Mouse (Mus musculus) layer of hippocampus, adult 9-11 months (tissue): ENCODE measurements at regions not wholly inside any gene's neighbourhood (a gene's known extent, or its start where the extent isn't known, plus 50 kb on each side); places are given as distances from the start of the nearest gene placed in this dataset.

ENCODE experiments used
- DNase-seq: peaks from one replicate; pipeline ENCODE4 v3.0.0; 2022

DNA sequence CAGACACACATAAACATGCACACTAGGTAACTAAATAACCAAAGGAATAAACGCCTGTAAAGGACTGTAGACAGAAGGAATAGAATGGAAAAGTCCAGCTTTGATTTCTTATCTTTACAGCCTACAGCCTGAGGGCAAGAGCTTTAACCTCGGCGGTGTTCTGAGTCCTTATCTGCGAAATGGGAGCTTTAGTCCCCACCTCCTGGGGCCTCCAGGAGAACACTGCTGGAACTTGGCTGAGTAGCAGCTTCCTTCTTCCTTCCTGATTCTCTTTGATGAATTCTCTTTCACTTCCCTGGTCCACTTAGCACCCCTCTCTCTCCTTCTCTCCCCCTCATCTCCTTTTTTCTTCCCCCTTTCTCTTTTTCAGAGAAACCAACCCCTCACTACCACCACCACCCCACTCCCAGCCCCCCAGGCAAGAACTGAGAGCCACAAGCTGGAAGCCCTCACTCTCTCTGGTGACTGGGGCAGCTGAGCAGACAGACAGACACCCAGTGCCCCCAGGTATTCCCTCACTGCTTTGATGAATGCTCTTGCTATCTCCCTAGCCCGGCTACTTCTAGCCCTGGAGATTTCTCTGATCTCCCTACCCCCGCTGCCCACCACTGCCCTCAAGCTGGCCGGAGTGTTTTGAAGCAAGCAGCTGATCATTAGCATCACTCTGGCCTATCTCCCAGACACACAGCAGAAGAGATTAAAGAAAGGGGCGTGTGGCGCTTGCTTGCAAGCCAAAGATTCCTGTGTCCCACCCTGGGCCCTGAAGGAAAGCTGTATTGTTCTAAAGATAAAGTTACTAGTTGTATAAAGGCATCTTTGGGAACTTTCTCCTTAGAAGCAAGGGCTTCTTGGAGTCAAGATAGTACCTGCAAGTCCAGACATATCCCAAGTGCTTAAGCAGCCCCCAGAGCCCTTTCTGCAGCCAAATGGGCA lies 81.9 kb upstream of the Tbx3 start:
- DNase-seq, result no peak

DNA sequence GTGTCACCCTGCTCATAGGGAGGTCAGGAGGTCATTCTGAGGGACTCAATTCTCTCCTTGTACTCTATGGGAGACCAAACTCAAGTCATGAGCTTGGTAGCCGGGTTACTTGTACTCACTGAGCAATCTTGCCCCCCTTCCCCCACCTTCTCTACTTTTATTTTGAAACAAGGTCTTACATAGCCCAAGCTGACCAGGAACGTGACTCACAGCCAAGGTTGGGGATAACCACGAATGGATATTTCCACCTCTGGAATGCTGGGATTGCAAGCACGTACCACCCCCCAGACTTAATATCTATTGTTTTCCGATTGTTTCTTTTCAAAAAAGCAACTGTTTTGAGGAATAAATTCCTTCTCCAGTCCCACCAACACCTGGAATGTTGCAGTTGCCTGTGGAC lies 79.2 kb upstream of the Tbx3 start:
- DNase-seq, result no peak

DNA sequence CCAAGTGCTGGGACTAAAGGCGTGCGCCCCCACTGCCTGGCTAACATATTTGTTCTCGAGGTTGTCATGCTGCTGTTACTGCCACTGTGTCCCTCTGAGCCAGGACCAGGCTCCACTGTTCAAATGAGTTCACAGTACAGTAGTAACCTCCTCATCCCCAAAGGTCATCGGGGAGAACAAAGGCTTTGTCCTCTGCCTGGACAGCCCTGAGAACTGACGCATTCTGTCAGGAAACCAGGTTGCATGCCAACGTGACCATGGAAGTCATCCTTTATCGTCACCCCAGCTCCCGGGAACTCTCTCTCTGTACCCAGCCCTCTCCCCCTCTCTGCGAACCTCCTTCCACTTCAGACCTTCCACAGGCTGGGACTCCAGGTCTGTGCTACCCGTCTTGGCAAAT lies 77.6 kb upstream of the Tbx3 start:
- no peak for DNase-seq

DNA sequence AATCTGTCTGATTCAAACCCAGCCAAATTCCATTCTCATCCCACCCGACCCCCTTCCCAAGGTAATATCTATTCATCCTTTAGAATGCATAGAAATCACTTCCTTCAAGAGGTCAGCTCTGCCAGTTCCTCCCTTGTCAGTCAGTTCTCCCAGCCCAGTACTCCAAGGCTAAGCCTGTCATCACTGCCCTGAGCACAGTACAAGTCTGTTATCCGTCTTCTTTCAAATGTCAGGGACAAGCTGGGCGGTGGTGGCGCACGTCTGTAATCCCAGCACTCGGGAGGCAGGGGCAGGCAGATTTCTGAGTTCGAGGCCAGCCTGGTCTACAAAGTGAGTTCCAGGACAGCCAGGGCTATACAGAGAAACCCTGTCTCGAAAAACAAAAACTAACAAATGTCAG lies 75.9 kb upstream of the Tbx3 start:
- DNase-seq, result no peak

DNA sequence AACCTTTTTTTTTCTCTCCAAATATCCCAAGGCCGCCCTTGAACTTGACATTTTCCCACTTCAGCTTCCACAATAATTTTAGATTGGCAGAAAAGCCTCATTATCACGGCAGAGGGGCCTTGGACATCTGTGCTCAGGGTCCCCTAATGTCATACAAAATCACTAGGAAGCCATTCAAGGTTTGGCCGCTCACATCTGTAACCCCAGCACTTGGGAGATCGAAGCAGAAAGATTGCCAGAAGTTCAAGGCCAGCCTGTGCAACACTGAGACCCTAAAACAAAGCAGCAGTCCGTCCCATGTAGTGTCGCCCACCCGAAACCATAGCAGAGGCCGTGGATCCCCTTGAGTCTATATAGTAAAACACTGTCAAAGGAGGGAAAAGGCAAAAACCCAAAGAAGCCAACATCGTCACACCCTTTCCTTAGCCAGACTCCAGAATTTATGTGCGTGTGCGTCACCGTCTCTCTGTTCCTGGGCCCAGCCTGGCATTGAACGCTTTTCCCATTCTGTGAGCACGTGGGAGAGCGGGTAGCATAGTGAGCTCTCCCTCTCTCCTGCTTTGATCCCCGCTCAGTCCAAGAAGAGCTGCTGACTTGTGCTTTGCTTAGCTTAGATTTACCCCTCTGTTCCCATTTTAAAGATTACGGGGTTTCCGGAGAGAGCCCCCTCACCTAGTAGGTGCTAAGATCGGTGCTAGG lies 74.0 kb upstream of the Tbx3 start:
- no peak for DNase-seq

DNA sequence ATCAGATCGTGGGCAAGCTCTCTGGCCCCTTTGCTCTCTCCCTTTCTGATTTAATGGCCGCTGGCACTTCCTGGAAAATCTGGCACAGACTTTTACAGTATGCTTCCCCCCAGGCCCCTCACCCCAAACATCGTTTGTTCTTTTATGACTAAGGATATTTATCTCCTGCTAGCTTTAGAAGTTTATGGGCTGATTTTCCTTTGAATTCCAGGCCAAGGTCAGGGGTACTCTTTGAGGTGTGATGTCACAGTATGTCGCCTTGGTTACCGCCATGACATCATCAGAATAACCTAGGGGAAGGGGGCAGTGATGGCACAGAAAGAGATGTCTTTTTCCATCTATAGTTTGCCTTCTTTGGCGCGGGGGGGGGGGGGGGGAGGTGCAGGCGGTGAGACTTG lies 73.5 kb upstream of the Tbx3 start:
- DNase-seq, result no peak

DNA sequence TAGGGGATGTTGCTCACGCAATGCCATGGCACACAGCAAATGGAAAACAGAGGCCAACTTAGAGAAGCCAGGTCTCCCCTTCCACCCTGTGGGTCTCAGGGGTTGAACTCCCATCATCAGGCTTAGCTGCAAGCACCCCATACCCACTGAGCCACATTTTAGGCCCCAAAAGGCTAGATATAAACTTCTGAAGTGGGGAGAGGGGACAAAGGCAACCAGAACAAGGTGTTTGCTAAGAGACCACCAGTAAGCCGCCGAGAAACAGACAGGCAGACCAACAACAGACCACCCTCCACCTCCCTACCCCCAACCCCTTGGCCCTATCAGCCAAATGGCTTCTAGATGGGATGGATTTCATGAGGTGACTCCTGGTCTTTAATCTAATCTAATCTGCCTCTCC lies 72.9 kb upstream of the Tbx3 start:
- DNase-seq, result no peak

DNA sequence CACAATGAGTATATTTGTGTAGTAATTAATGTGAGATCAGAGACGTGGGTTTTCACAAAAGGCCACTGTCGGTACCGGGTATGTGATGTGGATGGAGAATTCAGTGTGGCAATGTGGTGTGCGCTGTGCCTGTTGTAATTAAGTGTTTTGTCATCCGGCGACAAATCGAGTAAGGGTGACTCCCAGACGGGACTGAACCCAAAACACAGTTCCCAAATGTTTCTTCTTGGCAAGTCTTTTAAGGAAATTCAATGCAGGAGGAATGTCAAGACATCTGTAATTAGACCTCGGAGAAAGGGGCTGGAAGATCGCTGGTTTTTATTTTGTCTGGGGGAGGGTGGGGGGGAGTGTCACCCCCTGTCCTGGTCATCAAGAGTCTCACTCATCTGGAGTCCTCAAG lies 72.3 kb upstream of the Tbx3 start:
- no peak for DNase-seq

DNA sequence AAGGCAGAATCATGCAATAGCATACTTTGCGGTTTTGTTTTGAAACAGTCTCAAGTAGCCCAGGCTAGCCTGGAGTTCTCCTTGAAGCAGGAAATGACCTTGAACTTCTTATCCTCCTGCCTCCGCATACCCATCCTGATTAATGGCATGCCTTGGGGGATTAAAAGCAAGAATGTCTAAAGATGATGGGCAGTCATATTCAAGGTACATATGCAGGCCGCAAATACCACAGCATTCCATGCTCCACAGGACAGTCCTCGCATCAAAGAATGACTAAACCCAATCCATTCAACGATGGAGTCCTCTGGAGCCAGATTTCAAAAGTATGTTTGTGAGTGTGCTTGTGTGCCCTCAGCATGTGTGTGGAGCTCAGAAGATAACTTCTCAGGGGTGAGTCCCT lies 69.1 kb upstream of the Tbx3 start:
- DNase-seq, result no peak

DNA sequence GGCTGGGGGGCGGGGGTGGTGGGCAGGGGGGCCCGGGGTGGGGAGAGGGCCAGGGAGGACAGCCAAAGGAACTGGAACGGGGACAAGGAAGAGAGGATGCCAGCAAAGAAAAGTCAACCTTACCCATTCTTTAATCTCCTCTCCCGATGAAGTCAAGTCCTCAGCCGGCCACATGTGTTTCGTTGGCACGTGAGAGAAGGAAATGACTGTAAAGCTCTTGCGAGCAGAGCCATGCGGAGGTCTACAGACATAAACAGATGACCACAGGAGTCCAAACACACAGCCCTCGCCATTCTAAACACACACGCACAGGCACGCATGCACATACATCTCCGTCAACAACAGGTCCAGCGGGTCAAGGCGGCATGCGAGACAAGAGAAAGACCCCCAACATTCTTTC lies 68.5 kb upstream of the Tbx3 start:
- DNase-seq, result no peak

DNA sequence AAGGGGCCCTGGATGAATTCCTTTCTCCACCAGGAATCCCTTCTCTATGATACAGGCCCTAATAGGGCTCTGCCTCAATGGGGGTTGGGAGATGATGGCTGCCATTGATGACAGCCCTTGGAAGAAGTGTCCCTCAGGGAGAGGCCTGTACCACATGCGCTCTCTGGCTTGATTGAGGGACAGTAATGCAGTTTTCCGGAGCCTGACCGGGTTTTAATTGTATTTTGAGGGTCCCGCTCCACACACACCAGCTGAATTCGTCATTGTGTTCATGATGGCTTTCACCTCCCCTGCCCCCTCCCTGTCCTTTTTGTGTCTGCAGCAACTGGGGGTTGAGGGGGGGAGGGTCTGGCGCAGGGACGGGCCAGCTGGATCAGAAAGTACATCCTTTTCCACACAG lies 65.0 kb upstream of the Tbx3 start:
- no peak for DNase-seq

DNA sequence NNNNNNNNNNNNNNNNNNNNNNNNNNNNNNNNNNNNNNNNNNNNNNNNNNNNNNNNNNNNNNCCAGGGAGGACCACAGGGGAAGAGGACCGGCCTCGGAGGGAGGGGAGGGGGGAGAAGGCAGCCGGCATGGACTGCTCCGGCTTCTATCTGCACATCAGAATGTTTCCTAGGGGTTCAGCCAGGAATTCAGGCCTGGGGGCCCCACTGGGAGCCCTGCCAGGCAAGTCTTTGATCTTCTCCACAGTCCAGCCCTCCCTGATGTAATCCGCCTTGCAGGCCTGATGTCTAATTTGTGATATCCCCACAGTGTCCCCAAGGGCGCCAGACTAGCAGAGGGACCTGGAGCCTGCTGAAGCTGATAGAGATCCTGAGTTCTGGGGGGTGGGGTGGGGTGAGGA lies 57.1 kb upstream of the Tbx3 start:
- no peak for DNase-seq

DNA sequence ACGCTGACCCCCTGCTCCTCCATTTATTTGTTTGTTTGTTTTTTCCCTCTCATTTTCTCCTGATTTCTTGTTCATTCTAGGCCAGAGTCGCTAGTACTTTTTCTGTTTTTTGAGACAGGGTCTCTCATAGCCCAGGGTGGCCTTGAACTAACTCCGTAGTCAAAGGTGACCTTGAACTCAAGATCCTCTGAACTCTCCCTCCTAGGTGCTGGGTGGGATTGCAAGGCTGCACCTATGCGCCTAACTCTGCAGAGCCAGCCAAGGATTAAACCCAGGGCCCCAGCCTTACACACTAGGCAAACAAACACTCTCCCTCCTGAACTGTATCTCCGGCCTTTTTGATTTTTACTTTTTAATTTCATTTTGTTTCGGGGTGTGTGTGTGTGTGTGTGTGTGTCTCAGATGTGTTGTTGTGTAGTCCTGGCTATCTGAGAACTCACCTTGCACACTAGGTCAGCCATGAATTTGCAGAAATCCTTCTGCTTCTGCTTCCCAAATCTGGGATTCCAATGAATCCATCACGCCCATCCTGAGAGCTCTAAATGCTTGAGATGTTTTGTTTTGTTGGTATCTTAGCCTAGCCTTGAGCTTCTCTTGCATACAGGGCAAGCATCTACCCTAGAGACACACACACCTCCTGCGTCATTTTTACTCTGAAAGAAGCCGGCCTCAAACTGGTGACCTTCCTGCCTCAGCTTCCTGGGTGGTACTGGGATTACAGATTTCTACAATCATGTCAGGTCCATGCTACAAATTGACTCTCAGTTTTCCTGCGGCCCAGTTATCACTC lies 56.3 kb upstream of the Tbx3 start:
- no peak for DNase-seq

DNA sequence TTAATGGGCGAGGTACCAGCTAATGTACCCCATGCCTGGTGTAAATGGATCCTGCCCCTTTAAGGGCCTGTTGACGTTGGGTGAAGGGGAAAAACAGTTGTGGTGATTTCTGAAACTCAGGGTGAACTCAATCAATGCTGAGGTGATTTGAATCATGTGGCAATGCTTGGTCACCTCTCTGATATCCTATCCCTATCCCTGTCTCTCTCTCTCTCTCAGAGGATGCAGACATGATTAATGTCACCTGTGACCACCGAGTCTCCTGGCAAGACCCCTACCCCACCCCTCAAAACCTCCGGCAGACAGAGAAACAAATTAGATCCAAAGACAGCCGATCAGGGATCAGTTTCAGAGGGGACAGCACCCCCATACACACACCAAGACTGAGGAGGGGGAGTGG lies 54.8 kb upstream of the Tbx3 start:
- no peak for DNase-seq

DNA sequence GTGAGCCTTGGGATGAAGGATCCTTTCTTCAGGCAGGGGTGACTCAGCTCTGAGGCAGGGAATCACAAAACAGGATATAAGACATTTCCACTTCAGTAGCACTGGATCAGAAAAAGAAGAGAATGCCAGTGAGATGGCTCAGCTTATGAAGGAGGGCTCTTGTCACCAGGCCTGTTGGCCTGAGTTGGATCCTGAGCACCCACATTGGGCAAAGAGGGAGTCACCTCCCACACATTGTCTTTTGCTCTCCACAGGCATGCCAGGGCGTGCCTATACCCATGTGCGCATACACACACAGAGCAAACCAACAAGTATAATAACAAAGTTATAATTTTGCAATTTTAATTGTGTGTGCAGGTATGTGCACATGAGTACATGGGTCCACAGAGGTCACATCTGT lies 52.6 kb upstream of the Tbx3 start:
- no peak for DNase-seq

DNA sequence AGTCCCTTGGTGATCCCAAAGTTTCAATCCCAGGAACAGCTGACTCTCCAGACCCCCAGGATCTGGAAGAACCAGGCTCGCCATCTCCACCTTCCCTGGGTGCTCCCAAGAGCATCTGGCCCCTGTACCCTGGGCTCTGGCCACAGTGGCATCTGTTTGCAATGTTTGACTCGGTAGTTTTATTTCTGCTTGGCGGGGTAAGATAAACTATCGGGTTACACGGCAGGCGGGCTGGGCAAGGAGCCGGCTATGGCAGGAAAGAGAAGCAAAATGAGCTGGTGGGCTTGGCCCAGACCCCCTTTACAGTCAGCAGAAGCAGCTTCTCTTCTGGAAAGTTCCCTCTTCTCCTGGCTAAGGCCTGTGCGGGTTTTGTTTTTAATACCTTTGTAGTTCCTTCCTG lies 50.6 kb upstream of the Tbx3 start:
- DNase-seq, result no peak
